Mouse (Mus musculus) heart, adult 2 months (tissue): ENCODE measurements at regions not wholly inside any gene's neighbourhood (a gene's known extent, or its start where the extent isn't known, plus 50 kb on each side); places are given as distances from the start of the nearest gene placed in this dataset.

Experiments used
- CTCF ChIP-seq: fragments of 200-600 bp; IDR thresholded peaks from 2 replicates; pipeline ENCODE4 v1.8.1; 2022; ENCODE audit warnings: antibody characterized with exemption, mild to moderate bottlenecking, moderate library complexity
- EP300 ChIP-seq: fragments of 200-500 bp; IDR thresholded peaks from 2 replicates; pipeline ENCODE4 v1.6.1; 2011; ENCODE audit warnings: low read depth, low read length, control low read depth; ENCODE audit not compliant: insufficient read depth
- POLR2A ChIP-seq: fragments of 200-500 bp; IDR thresholded peaks from 2 replicates; pipeline ENCODE4 v1.6.1; 2011; ENCODE audit warnings: mild to moderate bottlenecking, low read depth, low read length, control low read depth; ENCODE audit not compliant: insufficient read depth

GRCm38 (mm10) chr9:61527491-61528056 lies 155.4 kb downstream of the Tle3 start:
- TF ChIP-seq CTCF (no peak), EP300 (no peak), POLR2A (no peak)
